Mouse (Mus musculus): ENCODE results near the gene Chtf18. TPM values are rescaled to one million over a fixed set of nuclear protein-coding genes. Genes with fewer than 3 reads are reported as not detected.

Chtf18 gene
- polyA plus RNA-seq, 1 experiment from 2014 or later, result 8.2 TPM

- peaks cover 23% of the 10 kb centered on the region for H3K4me1 ChIP-seq (replicated peaks)
- no peak overlapping the region for H3K27ac ChIP-seq (replicated peaks)
- no peak overlapping the region for H3K4me2 ChIP-seq
- H3K9me3 ChIP-seq, result no peaks in the 10 kb centered on the region
- H3K27me3 ChIP-seq, result no peaks in the 10 kb centered on the region
- no peak overlapping the region for H3K4me3 ChIP-seq
- no peak for ATAC-seq (ENCODE audit: low FRiP score, low read depth)
- 78% methylated on average over 6 of the region's 6 CpGs for WGBS
- H3K36me3 ChIP-seq, result peaks cover 3% of the 10 kb centered on the region
- no peak overlapping the region for H3K9ac ChIP-seq
Measured at GRCm38 (mm10) chr17:25725264-25725663, 2.0 kb downstream of the Chtf18 start.

GRCm38 (mm10) chr17:25723919-25724318, 3.3 kb downstream of the Chtf18 start:
- Histone ChIP-seq H3K9ac (no peak overlapping the region), H3K9me3 (no peaks in the 10 kb centered on the region), H3K4me1 (replicated peaks) (peaks cover 22% of the 10 kb centered on the region), H3K4me2 (no peak overlapping the region), H3K27ac (replicated peaks) (no peak overlapping the region), H3K36me3 (no peaks in the 10 kb centered on the region), H3K4me3 (no peak overlapping the region), H3K27me3 (no peaks in the 10 kb centered on the region)
- 76% methylated on average over 7 of the region's 7 CpGs for WGBS
- ATAC-seq (ENCODE audit: low FRiP score, low read depth), result no peak

- Histone ChIP-seq H3K4me2 (no peak overlapping the region), H3K27ac (replicated peaks) (no peak overlapping the region), H3K4me1 (replicated peaks) (peaks cover 17% of the 10 kb centered on the region), H3K4me3 (no peak overlapping the region), H3K9me3 (no peaks in the 10 kb centered on the region), H3K9ac (no peak overlapping the region), H3K27me3 (no peaks in the 10 kb centered on the region), H3K36me3 (no peaks in the 10 kb centered on the region)
- WGBS, result 94% methylated on average over 19 of the region's 19 CpGs
- ATAC-seq (ENCODE audit: low FRiP score, low read depth), result no peak
Measured at GRCm38 (mm10) chr17:25723470-25723869, 3.7 kb downstream of the Chtf18 start.

- no peaks in the 10 kb centered on the region for H3K9me3 ChIP-seq
- H3K27me3 ChIP-seq, result peaks cover 19% of the 10 kb centered on the region
- WGBS, result 95% methylated on average over 5 of the region's 5 CpGs
- H3K9ac ChIP-seq, result no peak overlapping the region
- H3K27ac ChIP-seq (replicated peaks), result no peak overlapping the region
- H3K36me3 ChIP-seq, result no peaks in the 10 kb centered on the region
- ATAC-seq (ENCODE audit: low FRiP score, low read depth), result no peak
- H3K4me2 ChIP-seq, result no peak overlapping the region
- H3K4me3 ChIP-seq, result no peak overlapping the region
- H3K4me1 ChIP-seq (replicated peaks), result peaks cover 15% of the 10 kb centered on the region
Measured at GRCm38 (mm10) chr17:25721476-25721875, 5.7 kb downstream of the Chtf18 start.

- Histone ChIP-seq H3K27me3 (peaks cover 30% of the 10 kb centered on the region), H3K4me3 (peak overlapping the region; percentile 43), H3K4me1 (replicated peaks) (peaks cover 10% of the 10 kb centered on the region), H3K9ac (peak overlapping the region; percentile 47), H3K27ac (replicated peaks) (no peak overlapping the region), H3K4me2 (peak overlapping the region; percentile 91), H3K36me3 (no peaks in the 10 kb centered on the region), H3K9me3 (no peaks in the 10 kb centered on the region)
- 10% methylated on average over 6 of the region's 6 CpGs for WGBS
- no peak for ATAC-seq (ENCODE audit: low FRiP score, low read depth)
Measured at GRCm38 (mm10) chr17:25717691-25718090, 9.5 kb downstream of the Chtf18 start.

GRCm38 (mm10) chr17:25716711-25717637, 10.2 kb downstream of the Chtf18 start, which contains the start of gene Gng13:
Gng13 (plus strand) TSS chr17:25717171.
- under 1% methylated on average over 41 of the region's 45 CpGs for WGBS
- Histone ChIP-seq H3K27me3 (peaks cover 30% of the 10 kb centered on the region), H3K9ac (peak within 1 kb of the TSS; percentile 47), H3K4me2 (peak within 1 kb of the TSS; percentile 91), H3K36me3 (no peaks in the 10 kb centered on the region), H3K4me3 (peak within 1 kb of the TSS; percentile 43), H3K27ac (replicated peaks) (no peak within 1 kb of the TSS), H3K9me3 (no peaks in the 10 kb centered on the region), H3K4me1 (replicated peaks) (peaks cover 10% of the 10 kb centered on the region)
- no peak for ATAC-seq (ENCODE audit: low FRiP score, low read depth)

GRCm38 (mm10) chr17:25716130-25716529, 11.1 kb downstream of the Chtf18 start:
- no peak overlapping the region for H3K9ac ChIP-seq
- peaks cover 30% of the 10 kb centered on the region for H3K27me3 ChIP-seq
- H3K9me3 ChIP-seq, result no peaks in the 10 kb centered on the region
- 5% methylated on average over 6 of the region's 6 CpGs for WGBS
- ATAC-seq (ENCODE audit: low FRiP score, low read depth), result no peak
- peaks cover 10% of the 10 kb centered on the region for H3K4me1 ChIP-seq (replicated peaks)
- 0 out of 2 replicates have a peak overlapping the region, but pooled peaks have one; percentile 91 for H3K4me2 ChIP-seq
- no peak overlapping the region for H3K27ac ChIP-seq (replicated peaks)
- no peak overlapping the region for H3K4me3 ChIP-seq
- H3K36me3 ChIP-seq, result no peaks in the 10 kb centered on the region

- Histone ChIP-seq H3K27ac (replicated peaks) (no peak overlapping the region), H3K4me3 (no peak overlapping the region), H3K4me2 (no peak overlapping the region), H3K27me3 (peaks cover 30% of the 10 kb centered on the region), H3K36me3 (no peaks in the 10 kb centered on the region), H3K9ac (no peak overlapping the region), H3K4me1 (replicated peaks) (peaks cover 10% of the 10 kb centered on the region), H3K9me3 (no peaks in the 10 kb centered on the region)
- WGBS, result 56% methylated on average over 3 of the region's 3 CpGs
- ATAC-seq (ENCODE audit: low FRiP score, low read depth), result no peak
Measured at GRCm38 (mm10) chr17:25715627-25716026, 11.6 kb downstream of the Chtf18 start.

- WGBS, result 84% methylated on average over 4 of the region's 4 CpGs
- no peaks in the 10 kb centered on the region for H3K36me3 ChIP-seq
- H3K9me3 ChIP-seq, result no peaks in the 10 kb centered on the region
- no peaks in the 10 kb centered on the region for H3K4me1 ChIP-seq (replicated peaks)
- peaks cover 7% of the 10 kb centered on the region for H3K27me3 ChIP-seq
- no peak overlapping the region for H3K4me2 ChIP-seq
- H3K27ac ChIP-seq (replicated peaks), result no peak overlapping the region
- no peak overlapping the region for H3K4me3 ChIP-seq
- no peak for ATAC-seq (ENCODE audit: low FRiP score, low read depth)
- no peak overlapping the region for H3K9ac ChIP-seq
Measured at GRCm38 (mm10) chr17:25711136-25711535, 16.1 kb downstream of the Chtf18 start.

GRCm38 (mm10) chr17:25709994-25710393, 17.2 kb downstream of the Chtf18 start:
- H3K4me3 ChIP-seq, result no peak overlapping the region
- H3K36me3 ChIP-seq, result no peaks in the 10 kb centered on the region
- H3K27me3 ChIP-seq, result no peaks in the 10 kb centered on the region
- no peak overlapping the region for H3K4me2 ChIP-seq
- no peak overlapping the region for H3K9ac ChIP-seq
- no peaks in the 10 kb centered on the region for H3K9me3 ChIP-seq
- no peak overlapping the region for H3K27ac ChIP-seq (replicated peaks)
- WGBS, result 95% methylated on average over 2 of the region's 2 CpGs
- no peak for ATAC-seq (ENCODE audit: low FRiP score, low read depth)
- no peaks in the 10 kb centered on the region for H3K4me1 ChIP-seq (replicated peaks)

GRCm38 (mm10) chr17:25700863-25701496, 26.2 kb downstream of the Chtf18 start:
- H3K4me3 ChIP-seq, result no peak overlapping the region
- no peak for ATAC-seq (ENCODE audit: low FRiP score, low read depth)
- 62% methylated on average over 9 of the region's 9 CpGs for WGBS
- no peaks in the 10 kb centered on the region for H3K9me3 ChIP-seq
- no peaks in the 10 kb centered on the region for H3K27me3 ChIP-seq
- H3K9ac ChIP-seq, result no peak overlapping the region
- no peaks in the 10 kb centered on the region for H3K36me3 ChIP-seq
- H3K27ac ChIP-seq (replicated peaks), result no peak overlapping the region
- no peak overlapping the region for H3K4me2 ChIP-seq
- no peaks in the 10 kb centered on the region for H3K4me1 ChIP-seq (replicated peaks)

GRCm38 (mm10) chr17:25698446-25698845, 28.8 kb downstream of the Chtf18 start:
- peak; percentile 71; the same call in 1 of the 2 replicates for ATAC-seq (ENCODE audit: low FRiP score, low read depth)

More at GRCm38 (mm10) chr17:25698446-25698845, 28.8 kb downstream of the Chtf18 start:
- 14% methylated on average over 7 of the region's 7 CpGs for WGBS
- no peaks in the 10 kb centered on the region for H3K9me3 ChIP-seq
- no peaks in the 10 kb centered on the region for H3K36me3 ChIP-seq
- no peaks in the 10 kb centered on the region for H3K27me3 ChIP-seq
- H3K4me3 ChIP-seq, result no peak overlapping the region
- no peak overlapping the region for H3K27ac ChIP-seq (replicated peaks)
- H3K4me1 ChIP-seq (replicated peaks), result no peaks in the 10 kb centered on the region
- H3K9ac ChIP-seq, result no peak overlapping the region
- H3K4me2 ChIP-seq, result no peak overlapping the region

Measured in hindbrain, embryonic 15.5 days (tissue).